Mouse (Mus musculus) NIH3T3 (cell line): ENCODE results near the gene Mocs2.

Experiments used
- DNase-seq: peaks from one replicate; pipeline ENCODE4 v3.0.0-alpha.2; 2012; ENCODE audit warnings: low read depth

The Mocs2 gene

DNA sequence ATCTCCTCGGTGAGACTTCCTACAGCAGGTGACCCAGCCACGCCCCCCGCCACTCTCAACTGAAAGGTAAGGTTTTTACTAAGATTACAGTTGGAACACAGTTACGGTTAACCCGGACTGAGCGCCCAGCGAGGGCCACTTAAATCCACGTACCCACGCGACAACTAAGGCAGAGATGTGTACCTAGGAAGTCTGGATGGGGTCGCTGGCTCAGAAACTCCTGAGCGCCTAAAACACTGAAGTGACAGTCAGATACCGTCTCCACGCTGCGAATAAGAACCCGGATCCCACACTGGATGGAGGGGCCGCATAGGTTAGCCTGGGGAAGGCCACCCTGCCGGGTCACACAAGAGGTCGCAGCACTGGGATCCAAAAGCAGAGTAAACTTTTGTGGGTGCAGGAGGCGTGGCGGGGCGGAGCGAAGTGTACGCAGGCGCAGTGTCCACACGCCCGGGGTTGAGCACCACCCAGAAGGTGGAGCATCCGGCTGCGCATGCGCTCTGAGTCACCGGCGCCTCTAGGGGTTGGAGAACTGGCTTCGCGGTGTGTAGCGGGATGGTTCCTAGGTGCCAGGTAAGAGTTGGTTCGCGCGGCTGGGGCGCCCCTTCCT lies at the start of gene Mocs2:
Gene Mocs2, plus strand, starts transcription at position 486 of the 610 bp plus-strand sequence.
- DNase-seq = peak; percentile 96

DNA sequence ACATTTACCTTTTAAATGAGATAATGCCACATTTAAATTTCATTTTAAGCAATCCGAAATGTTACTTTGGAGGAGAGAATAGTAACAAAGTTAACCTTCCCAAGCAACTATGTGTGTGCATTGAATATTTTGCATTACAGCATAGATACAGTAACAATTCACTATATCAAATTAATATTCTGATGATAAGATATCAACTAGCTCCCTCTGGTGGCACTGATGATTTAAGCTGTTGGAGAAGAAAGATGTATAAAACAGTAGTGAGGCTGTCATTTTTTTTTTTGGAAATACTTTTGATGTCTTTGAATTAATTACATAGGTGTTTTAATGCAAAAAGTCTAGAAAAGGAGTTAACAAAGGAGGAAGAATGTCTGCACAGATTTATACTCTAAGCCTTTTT lies 26.5 kb upstream of the Mocs2 start:
- DNase-seq = peak; percentile 80

DNA sequence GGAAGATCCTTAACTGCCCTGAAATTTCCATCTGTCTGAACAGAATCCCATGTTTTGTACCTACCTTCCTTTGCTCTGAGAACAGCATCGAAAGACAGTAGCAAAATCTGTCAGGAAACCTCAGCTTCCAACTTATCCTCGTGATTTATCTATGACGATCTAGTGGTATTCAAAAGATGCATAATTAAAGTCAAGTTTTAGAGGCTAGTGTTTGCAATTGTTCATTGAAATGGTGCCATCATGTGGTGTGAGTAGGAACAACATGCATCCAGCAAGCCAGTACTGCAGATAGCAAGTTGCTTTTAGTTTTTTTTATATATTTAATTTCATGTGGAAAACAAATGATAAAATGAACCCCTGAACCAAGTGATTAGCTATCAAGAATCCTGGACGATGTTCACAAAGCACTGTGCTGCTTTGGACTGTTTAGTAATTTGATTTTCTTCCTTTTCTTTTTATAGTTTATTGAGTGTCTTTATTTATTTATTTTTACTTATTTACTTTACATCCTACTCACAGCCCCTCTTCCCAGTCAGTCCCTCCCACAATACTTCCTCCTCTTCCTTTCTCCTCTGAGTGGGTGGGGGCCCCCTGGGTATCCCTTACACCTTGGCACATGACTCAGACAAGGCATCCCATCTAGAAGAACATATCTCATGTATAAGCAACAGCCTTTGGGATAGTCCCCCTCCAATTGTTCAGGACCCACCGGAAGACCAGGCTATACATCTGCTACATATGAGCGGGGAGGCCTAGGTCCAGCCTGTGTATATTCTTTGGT lies 24.6 kb upstream of the Mocs2 start:
- peak; percentile 70 for DNase-seq

GRCm38 (mm10) chr13:114801857-114802256 lies 16.2 kb upstream of the Mocs2 start:
- DNase-seq = no peak

DNA sequence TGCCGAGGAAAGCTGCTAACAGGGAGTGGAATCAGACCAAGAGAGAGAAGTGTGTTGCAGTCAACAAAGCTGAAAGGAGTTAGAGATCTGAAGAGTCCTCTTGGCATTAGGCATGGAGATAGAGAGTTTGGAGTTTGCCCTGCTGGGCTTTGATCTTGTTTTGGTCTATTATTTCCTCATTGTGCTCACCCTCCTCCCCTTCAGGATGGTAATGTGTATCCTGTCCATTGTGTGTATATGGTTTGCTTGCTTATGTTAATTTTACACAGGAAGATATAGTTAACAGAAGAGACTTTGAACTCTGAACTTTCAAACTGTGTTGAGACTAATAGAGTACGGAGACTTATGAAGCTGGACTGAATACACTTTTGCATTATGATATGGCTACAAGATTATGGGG lies 15.1 kb upstream of the Mocs2 start:
- DNase-seq = no peak

DNA sequence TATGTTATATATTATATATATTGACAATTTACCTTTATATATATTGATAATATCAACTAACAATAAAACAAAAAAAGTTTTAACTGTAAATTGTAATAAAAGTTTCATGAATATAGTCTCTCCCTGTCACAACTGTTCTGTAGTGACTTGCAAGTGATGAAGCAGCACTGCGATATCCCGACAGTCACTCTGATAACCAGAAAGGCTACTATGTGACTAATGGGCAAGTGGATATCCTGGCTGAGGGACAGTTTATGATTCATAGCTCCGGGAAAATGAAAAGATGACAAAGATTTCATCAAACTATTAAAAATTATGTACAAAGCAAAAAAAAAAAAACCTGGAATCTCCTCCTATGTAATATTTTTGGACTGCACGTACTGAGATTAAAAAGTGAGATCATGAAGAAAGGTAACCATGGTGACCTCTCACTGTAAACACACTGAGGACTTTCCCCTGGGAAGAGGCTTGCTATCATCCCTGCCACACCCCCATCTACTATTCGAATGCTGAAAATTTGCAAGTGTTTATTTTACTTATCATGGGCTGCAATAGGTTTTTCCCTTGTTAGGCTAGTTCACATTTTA lies 8.3 kb upstream of the Mocs2 start:
- no peak for DNase-seq

- DNase-seq = peak; percentile 38
These were observed 477 bp downstream of the Mocs2 start for GRCm38 (mm10) chr13:114818513-114818912.

DNA sequence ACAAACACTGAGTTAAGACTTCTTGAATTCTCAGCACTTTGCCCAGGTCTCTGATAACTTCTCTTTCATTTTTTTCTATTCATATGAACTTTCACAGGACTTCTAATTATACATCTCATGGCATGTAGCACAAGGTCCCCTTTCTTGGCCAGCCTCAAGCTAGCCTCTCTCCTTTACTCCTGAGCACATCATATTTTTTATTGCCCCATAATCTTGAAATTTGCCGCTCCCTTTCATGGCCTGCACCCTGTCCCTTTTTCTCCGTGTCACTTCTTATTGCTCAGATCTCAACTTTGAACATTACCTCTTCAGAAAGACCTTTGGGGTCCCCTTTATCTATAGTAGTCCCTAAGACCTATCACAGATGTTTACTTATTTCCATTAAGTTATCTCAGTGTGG lies 4.8 kb downstream of the Mocs2 start:
- no peak for DNase-seq

GRCm38 (mm10) chr13:114825377-114825855 lies 7.4 kb downstream of the Mocs2 start:
- no peak for DNase-seq

DNA sequence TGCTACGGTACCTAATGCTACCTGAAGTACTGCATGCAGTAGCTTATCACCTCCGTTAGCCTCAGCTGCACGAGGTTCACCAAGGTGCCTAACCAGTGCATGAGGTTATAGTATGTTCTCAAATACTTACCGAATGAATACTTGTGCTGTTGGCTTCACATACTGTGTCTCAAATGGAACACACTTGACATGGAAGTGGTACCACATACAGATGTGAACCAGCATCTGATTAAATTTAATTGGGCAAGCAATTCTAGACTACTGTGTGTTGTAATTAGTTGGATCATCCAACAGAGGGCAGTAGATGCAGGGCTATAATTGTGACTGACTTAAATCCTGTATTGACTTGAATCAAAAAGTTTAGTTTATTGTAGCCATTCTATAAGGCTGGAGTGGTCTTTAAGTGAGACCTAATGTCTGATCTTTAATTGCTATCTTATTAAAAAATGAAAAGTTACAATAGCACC lies 13.4 kb downstream of the Mocs2 start:
- peak; percentile 64 for DNase-seq

- DNase-seq = no peak
These were observed 14.7 kb downstream of the Mocs2 start for GRCm38 (mm10) chr13:114832761-114833160.

- no peak for DNase-seq
These were observed 15.3 kb downstream of the Mocs2 start for GRCm38 (mm10) chr13:114833351-114833750.

GRCm38 (mm10) chr13:114834580-114834979 lies 16.5 kb downstream of the Mocs2 start:
- no peak for DNase-seq

DNA sequence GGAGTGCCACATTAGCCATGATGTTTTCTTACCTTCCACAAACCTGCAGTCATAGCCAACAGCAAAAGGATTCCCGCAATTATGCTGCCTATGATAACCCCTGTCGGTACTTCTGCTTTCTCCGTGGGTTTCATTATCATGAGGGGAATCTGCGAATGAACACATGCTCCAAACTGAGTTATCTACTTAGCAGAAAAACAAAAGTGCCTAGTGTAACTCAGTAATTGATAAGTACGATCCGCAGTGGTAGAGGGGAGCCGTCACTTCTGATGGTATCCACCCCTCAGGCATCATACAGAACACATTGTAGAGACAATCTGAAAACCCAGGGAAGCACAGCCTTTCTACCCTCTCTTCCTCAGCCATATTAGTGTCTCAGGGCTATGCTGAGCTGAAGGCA lies 19.0 kb downstream of the Mocs2 start:
- no peak for DNase-seq

DNA sequence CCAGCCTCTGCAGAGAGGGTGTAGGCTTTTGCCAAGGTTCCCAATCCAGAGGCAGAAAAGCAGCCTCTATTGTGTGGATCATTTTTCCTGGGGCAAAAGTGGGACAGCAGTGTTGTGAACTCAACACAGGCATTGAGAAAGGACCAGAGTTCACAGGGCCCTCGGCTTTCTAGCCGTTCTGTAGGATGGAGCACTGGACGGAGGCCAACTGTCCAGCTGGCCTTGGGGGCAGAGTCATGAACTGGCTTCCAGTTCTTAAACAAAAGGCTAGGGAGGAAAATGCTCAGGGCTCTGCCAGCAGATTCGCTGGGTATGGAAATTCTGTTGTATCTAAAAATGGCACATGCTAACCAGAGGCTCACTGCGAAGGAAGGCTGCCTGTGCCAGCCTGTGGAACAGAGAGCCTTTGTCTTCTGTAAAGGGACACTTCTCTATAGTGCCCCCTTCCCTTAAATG lies 20.5 kb downstream of the Mocs2 start:
- DNase-seq = peak; percentile 5

- no peak for DNase-seq
These were observed 21.1 kb downstream of the Mocs2 start for GRCm38 (mm10) chr13:114839098-114839497.

- DNase-seq = no peak
These were observed 22.5 kb downstream of the Mocs2 start for GRCm38 (mm10) chr13:114840545-114840944.

GRCm38 (mm10) chr13:114843318-114843717 lies 25.3 kb downstream of the Mocs2 start:
- DNase-seq = no peak

- DNase-seq = no peak
These were observed 27.8 kb downstream of the Mocs2 start for GRCm38 (mm10) chr13:114845804-114846203.

DNA sequence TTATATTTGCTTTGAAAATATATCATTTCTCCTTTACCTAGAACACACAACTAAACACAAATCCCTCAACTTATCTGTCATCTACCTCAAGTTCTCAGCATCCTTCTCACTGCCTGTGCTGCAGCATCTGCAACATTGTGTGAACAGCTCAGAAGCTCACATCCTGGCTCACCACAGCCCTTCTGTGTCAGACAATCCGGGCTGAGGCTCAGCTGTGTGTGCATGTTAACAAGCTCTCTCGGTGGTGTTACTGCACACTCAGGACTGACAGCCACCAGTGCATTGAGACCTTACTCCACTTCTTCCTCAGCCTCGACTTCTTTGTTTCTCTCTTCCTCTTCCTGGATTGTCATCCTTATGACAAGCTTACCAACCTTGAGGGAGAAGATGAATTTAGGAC lies 30.9 kb downstream of the Mocs2 start:
- no peak for DNase-seq

- DNase-seq = no peak
These were observed 34.5 kb downstream of the Mocs2 start for GRCm38 (mm10) chr13:114852264-114853111.

GRCm38 (mm10) chr13:114853152-114853551 lies 35.1 kb downstream of the Mocs2 start:
- DNase-seq = peak; percentile 20
